Comparison of ENCODE assay signal across 27 mouse cellular contexts in the genomic region with DNA sequence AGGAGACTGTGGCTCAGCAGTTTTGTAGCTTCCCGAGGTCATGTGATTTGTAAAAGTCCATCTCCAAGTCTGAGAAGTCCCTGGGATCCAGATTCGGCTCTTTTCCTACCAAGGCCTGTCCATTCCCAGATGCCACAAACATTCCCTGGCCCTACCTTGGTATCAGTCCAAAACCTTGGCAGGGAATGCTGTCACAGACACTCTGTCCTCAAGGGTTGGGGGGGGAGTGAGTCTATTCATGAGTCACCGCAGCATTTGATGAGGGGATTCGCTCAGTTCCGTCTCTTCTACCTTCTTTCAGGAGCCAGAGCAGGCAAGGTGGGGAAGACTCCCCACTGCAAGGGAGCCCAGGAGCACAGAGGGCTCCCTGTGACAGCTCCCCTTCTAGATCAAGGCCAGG. TPM values are rescaled to one million over a fixed set of nuclear protein-coding genes. Genes with fewer than 3 reads are reported as not detected.
DNase-seq lines count a peak whose midpoint lies in the region; TF ChIP-seq lines count a peak whose summit lies in the region.
"Had no signal": no experiment of that assay in that cellular context is flagged by ENCODE, and none has a peak within 500 bp of the region (broad histone marks: within the 10 kb centered on the region; RNA-seq: fewer than 3 reads in every experiment).

No protein-coding gene starts in this region.

- 45% methylated on average over 5 of the region's 5 CpGs for WGBS in cerebellum, adult 2 months

- H3K27ac ChIP-seq in cerebellum, adult 2 months (ENCODE audit: insufficient read depth, low read length) = no peak overlapping the region
- H3K27ac ChIP-seq: embryonic facial prominence, embryonic 13.5 days; forebrain, embryonic 10.5 days; forebrain, embryonic 15.5 days; hindbrain, embryonic 12.5 days; hindbrain, postnatal 0 days; intestine, embryonic 15.5 days; limb, embryonic 12.5 days; liver, embryonic 15.5 days; lung, embryonic 15.5 days; midbrain, embryonic 10.5 days; midbrain, embryonic 15.5 days; neural tube, embryonic 15.5 days had no signal

- DNase-seq in cerebellum, adult 2 months = peak; percentile 32 to 55
- no peak for DNase-seq in cerebellum, adult 8-10 months
- DNase-seq in 3134 (ENCODE audit: extremely low read depth, insufficient read length, low spot score) = peak; percentile 45
- peak; percentile 54 for DNase-seq in Muller cell, postnatal 12 days (ENCODE audit: inconsistent ontology term)
- DNase-seq in adrenal gland, postnatal 36 days = peak; percentile 69 to 73
- no peak for DNase-seq in kidney, postnatal 10 days
- DNase-seq in layer of hippocampus, adult 11-12 months (ENCODE audit: low spot score) = no peak
- DNase-seq: B cell, adult 2 months; cerebellum, adult 9-11 months; heart, postnatal 14 days; kidney, adult 2 months; right cerebral cortex, postnatal 25 days; spleen, adult 18-20 months; thymus, postnatal 25 days had no signal

- peaks cover 42% of the 10 kb centered on the region for H3K4me1 ChIP-seq in cerebellum, adult 2 months (ENCODE audit: control insufficient read depth, insufficient read depth, low read length)

- no peaks in the 10 kb centered on the region for H3K27me3 ChIP-seq in cerebellum, adult 2 months (ENCODE audit: control insufficient read depth, insufficient read depth, low read length)
- H3K27me3 ChIP-seq: embryonic facial prominence, embryonic 13.5 days; forebrain, embryonic 15.5 days; hindbrain, embryonic 12.5 days; intestine, embryonic 15.5 days; limb, embryonic 12.5 days; liver, embryonic 15.5 days; lung, embryonic 15.5 days; midbrain, embryonic 15.5 days; neural tube, embryonic 15.5 days had no signal

- TF ChIP-seq CTCF in cerebellum, adult 2 months (IDR thresholded peaks at IDR 0.05; ENCODE audit: borderline replicate concordance, insufficient read depth, low read depth, low read length) = no peak

- TF ChIP-seq POLR2A in cerebellum, adult 2 months (IDR thresholded peaks at IDR 0.05; ENCODE audit: borderline replicate concordance, insufficient read depth, low read length) = no peak

- no peak overlapping the region for H3K4me3 ChIP-seq in cerebellum, adult 2 months (replicated peaks; ENCODE audit: insufficient read depth, low read depth, low read length)
- H3K4me3 ChIP-seq: embryonic facial prominence, embryonic 13.5 days; forebrain, embryonic 10.5 days; forebrain, embryonic 15.5 days; hindbrain, embryonic 12.5 days; intestine, embryonic 15.5 days; limb, embryonic 12.5 days; liver, embryonic 15.5 days; lung, embryonic 15.5 days; midbrain, embryonic 10.5 days; midbrain, embryonic 15.5 days; neural tube, embryonic 15.5 days had no signal

RNA-seq across cellular contexts. Expression of gene Mapkapk3, which starts 14.0 kb away (rescaled TPM):
- polyA plus RNA-seq in cerebellum, adult 2 months (2012; rRNA removed) = 10.5 and 11.7 TPM in 2 replicates
- 10 to 100 TPM; 53.7 to 54.3 TPM for total RNA-seq in adrenal gland, postnatal 36 days (2021)

RNA-seq across cellular contexts. Expression of gene Cish, which starts 20.1 kb away (rescaled TPM):
- 4.1 and 4.3 TPM in 2 replicates for polyA plus RNA-seq in cerebellum, adult 2 months (2012; rRNA removed)
- total RNA-seq in adrenal gland, postnatal 36 days (2021) = 10 to 100 TPM; 31.7 to 31.8 TPM

RNA-seq across cellular contexts. Expression of gene Dock3, which starts 44.0 kb away (rescaled TPM):
- polyA plus RNA-seq in cerebellum, adult 2 months (2012; rRNA removed) = 121 and 129 TPM in 2 replicates
- 1 to 10 TPM; 4.3 to 4.6 TPM for total RNA-seq in adrenal gland, postnatal 36 days (2021)
- total RNA-seq: liver, adult 2 months had no signal
- polyA plus RNA-seq: liver, adult 2 months had no signal

Comparison
In these comparisons a context has a peak if more than half of its experiments do, and no peak if none do; other contexts are left out.
1. DNase-seq: peak in cerebellum, adult 2 months (2 of 2), 3134 (single experiment), Muller cell, postnatal 12 days (single experiment) and adrenal gland, postnatal 36 days (2 of 2); none in cerebellum, adult 8-10 months (single experiment), kidney, postnatal 10 days (single experiment) and layer of hippocampus, adult 11-12 months (single experiment).